Mouse (Mus musculus) MEL (cell line): ENCODE measurements at regions not wholly inside any gene's neighbourhood (a gene's known extent, or its start where the extent isn't known, plus 50 kb on each side); places are given as distances from the start of the nearest gene placed in this dataset.

Experiments used
- DNase-seq: peaks from one replicate; pipeline ENCODE4 v3.0.0; 2011; ENCODE audit warnings: low read depth, low spot score
- H3K27ac ChIP-seq: 2 replicates; pipeline ENCODE4 v1.5.1; 2012; ENCODE audit warnings: low read depth, mild to moderate bottlenecking, control low read depth, low read length, moderate library complexity; ENCODE audit not compliant: control insufficient read depth
- H3K27me3 ChIP-seq, 2 experiments: fragments of 150-350 bp in 1 of 2; sonication (generic) in 1 of 2; 2 replicates each; pipeline ENCODE4 v1.6.1; 2012; ENCODE audit warnings: low read length in 2 of 2, mild to moderate bottlenecking in 2 of 2, improper control_type of control experiment in 1 of 2, moderate library complexity in 1 of 2; ENCODE audit not compliant: insufficient read depth in 2 of 2, control insufficient read depth in 1 of 2
- H3K36me3 ChIP-seq, 2 experiments: 2 replicates each; pipeline ENCODE4 v1.6.1; 2012 to 2014; ENCODE audit warnings: low read length in 2 of 2, improper control_type of control experiment in 1 of 2, inconsistent platforms in 1 of 2, mild to moderate bottlenecking in 1 of 2; ENCODE audit not compliant: insufficient read depth in 2 of 2, control insufficient read depth in 1 of 2
- H3K4me1 ChIP-seq, 2 experiments: fragments of 150-350 bp in 1 of 2; sonication (generic) in 1 of 2; 2 replicates each; pipeline ENCODE4 v1.6.1; 2012; ENCODE audit warnings: low read length in 2 of 2, improper control_type of control experiment in 1 of 2, mild to moderate bottlenecking in 1 of 2; ENCODE audit not compliant: insufficient read depth in 2 of 2, control insufficient read depth in 1 of 2
- H3K4me3 ChIP-seq, 2 experiments: fragments of 150-350 bp in 1 of 2; sonication (generic) in 1 of 2; 2 replicates each; pipeline ENCODE4 v1.5.1; 2012; ENCODE audit warnings: low read depth in 2 of 2, low read length in 2 of 2, mild to moderate bottlenecking in 2 of 2, moderate library complexity in 2 of 2, control low read depth in 1 of 2, improper control_type of control experiment in 1 of 2; ENCODE audit not compliant: control insufficient read depth in 1 of 2, insufficient read depth in 1 of 2
- H3K79me2 ChIP-seq: 2 replicates; pipeline ENCODE4 v1.6.1; 2012; ENCODE audit warnings: mild to moderate bottlenecking, low read length, moderate library complexity; ENCODE audit not compliant: control insufficient read depth, poor library complexity, insufficient read depth
- H3K9ac ChIP-seq: 2 replicates; pipeline ENCODE4 v1.6.1; 2012; ENCODE audit warnings: low read depth, mild to moderate bottlenecking, control low read depth, low read length, moderate library complexity; ENCODE audit not compliant: control insufficient read depth, poor library complexity, severe bottlenecking
- H3K9me3 ChIP-seq: fragments of 150-350 bp; sonication (generic); replicated peaks from 2 replicates; pipeline ENCODE4 v1.6.1; 2012; ENCODE audit warnings: mild to moderate bottlenecking, low read length, improper control_type of control experiment, moderate library complexity; ENCODE audit not compliant: insufficient read depth
- BHLHE40 ChIP-seq: IDR thresholded peaks from 2 replicates; pipeline ENCODE4 v1.6.1; 2012; ENCODE audit warnings: low read depth, mild to moderate bottlenecking, inconsistent platforms, low read length, improper control_type of control experiment, borderline replicate concordance
- CHD1 ChIP-seq: IDR thresholded peaks from 2 replicates; pipeline ENCODE4 v1.6.1; 2012; ENCODE audit warnings: low read depth, mild to moderate bottlenecking, inconsistent platforms, low read length, improper control_type of control experiment
- CHD2 ChIP-seq: IDR thresholded peaks from 2 replicates; pipeline ENCODE4 v1.6.1; 2011; ENCODE audit warnings: low read length, improper control_type of control experiment
- CTCF ChIP-seq, 3 experiments: IDR thresholded peaks in 2 of 3; conservative IDR thresholded peaks in 1 of 3; 2 replicates each; pipeline ENCODE4 v1.5.1; 2011 to 2012; ENCODE audit warnings: low read length in 3 of 3, low read depth in 2 of 3, mild to moderate bottlenecking in 2 of 3, improper control_type of control experiment in 1 of 3, inconsistent platforms in 1 of 3, mixed read lengths in 1 of 3, moderate library complexity in 1 of 3; ENCODE audit not compliant: control insufficient read depth in 1 of 3, insufficient read depth in 1 of 3, poor library complexity in 1 of 3, severe bottlenecking in 1 of 3
- ELF1 ChIP-seq: IDR thresholded peaks from 2 replicates; pipeline ENCODE4 v1.6.1; 2014; ENCODE audit warnings: low read depth, mild to moderate bottlenecking, inconsistent platforms, low read length, improper control_type of control experiment, moderate library complexity
- EP300 ChIP-seq, 2 experiments: IDR thresholded peaks; 2 replicates each; pipeline ENCODE4 v1.6.1; 2011; ENCODE audit warnings: improper control_type of control experiment in 2 of 2, low read length in 2 of 2, low read depth in 1 of 2, mild to moderate bottlenecking in 1 of 2
- GABPA ChIP-seq: IDR thresholded peaks from 2 replicates; pipeline ENCODE4 v1.6.1; 2012; ENCODE audit warnings: low read depth, mild to moderate bottlenecking, inconsistent platforms, low read length, improper control_type of control experiment, moderate library complexity
- GATA1 ChIP-seq: IDR thresholded peaks from 2 replicates; pipeline ENCODE4 v1.6.1; 2011; ENCODE audit warnings: low read depth, low read length, improper control_type of control experiment
- HCFC1 ChIP-seq: IDR thresholded peaks from 2 replicates; pipeline ENCODE4 v1.6.1; 2012; ENCODE audit warnings: low read depth, mild to moderate bottlenecking, inconsistent platforms, low read length, improper control_type of control experiment, moderate library complexity
- JUND ChIP-seq: IDR thresholded peaks from 2 replicates; pipeline ENCODE4 v1.6.1; 2011; ENCODE audit warnings: low read depth, mild to moderate bottlenecking, improper control_type of control experiment, low read length
- MXI1 ChIP-seq: IDR thresholded peaks from 2 replicates; pipeline ENCODE4 v1.6.1; 2011; ENCODE audit warnings: mild to moderate bottlenecking, low read depth, low read length, improper control_type of control experiment
- MYB ChIP-seq: IDR thresholded peaks from 2 replicates; pipeline ENCODE4 v1.6.1; 2011; ENCODE audit warnings: mild to moderate bottlenecking, low read depth, low read length, improper control_type of control experiment
- POLR2A ChIP-seq, 2 experiments: IDR thresholded peaks; 2 replicates each; pipeline ENCODE4 v1.6.1; 2011 to 2012; ENCODE audit warnings: low read length in 2 of 2, mild to moderate bottlenecking in 2 of 2, control low read depth in 1 of 2, improper control_type of control experiment in 1 of 2, low read depth in 1 of 2, moderate library complexity in 1 of 2; ENCODE audit not compliant: control insufficient read depth in 1 of 2, insufficient read depth in 1 of 2, poor library complexity in 1 of 2
- POLR2AphosphoS5 ChIP-seq: IDR thresholded peaks from 2 replicates; pipeline ENCODE4 v1.6.1; 2012; ENCODE audit warnings: low read depth, borderline replicate concordance, mild to moderate bottlenecking, inconsistent platforms, low read length, moderate library complexity, mixed read lengths
- RAD21 ChIP-seq: IDR thresholded peaks from 2 replicates; pipeline ENCODE4 v1.6.1; 2011; ENCODE audit warnings: mild to moderate bottlenecking, low read depth, low read length, improper control_type of control experiment
- SIN3A ChIP-seq: IDR thresholded peaks from 2 replicates; pipeline ENCODE4 v1.6.1; 2012; ENCODE audit warnings: low read length, improper control_type of control experiment, inconsistent platforms
- SMC3 ChIP-seq: IDR thresholded peaks from 2 replicates; pipeline ENCODE4 v1.6.1; 2011; ENCODE audit warnings: low read depth, low read length, improper control_type of control experiment
- TAL1 ChIP-seq: IDR thresholded peaks from 2 replicates; pipeline ENCODE4 v1.6.1; 2012; ENCODE audit warnings: mild to moderate bottlenecking, inconsistent platforms, low read length, moderate library complexity, mixed read lengths
- TBP ChIP-seq: IDR thresholded peaks from 2 replicates; pipeline ENCODE4 v1.8.0; 2011; ENCODE audit warnings: low read depth, low read length, improper control_type of control experiment
- UBTF ChIP-seq: IDR thresholded peaks from 2 replicates; pipeline ENCODE4 v1.6.1; 2012; ENCODE audit warnings: low read depth, mild to moderate bottlenecking, inconsistent platforms, low read length, improper control_type of control experiment, moderate library complexity, borderline replicate concordance; ENCODE audit not compliant: insufficient read depth
- USF1 ChIP-seq: IDR thresholded peaks from 2 replicates; pipeline ENCODE4 v1.6.1; 2014; ENCODE audit warnings: low read depth, mild to moderate bottlenecking, inconsistent platforms, low read length, improper control_type of control experiment, moderate library complexity
- USF2 ChIP-seq, 2 experiments: IDR thresholded peaks; 2 replicates each; pipeline ENCODE4 v1.6.1; 2011 to 2012; ENCODE audit warnings: improper control_type of control experiment in 2 of 2, low read length in 2 of 2, borderline replicate concordance in 1 of 2, inconsistent platforms in 1 of 2, low read depth in 1 of 2, mild to moderate bottlenecking in 1 of 2; ENCODE audit not compliant: insufficient read depth in 1 of 2
- ZNF384 ChIP-seq: IDR thresholded peaks from 2 replicates; pipeline ENCODE4 v1.6.1; 2012; ENCODE audit warnings: low read depth, mild to moderate bottlenecking, inconsistent platforms, low read length, improper control_type of control experiment

DNA sequence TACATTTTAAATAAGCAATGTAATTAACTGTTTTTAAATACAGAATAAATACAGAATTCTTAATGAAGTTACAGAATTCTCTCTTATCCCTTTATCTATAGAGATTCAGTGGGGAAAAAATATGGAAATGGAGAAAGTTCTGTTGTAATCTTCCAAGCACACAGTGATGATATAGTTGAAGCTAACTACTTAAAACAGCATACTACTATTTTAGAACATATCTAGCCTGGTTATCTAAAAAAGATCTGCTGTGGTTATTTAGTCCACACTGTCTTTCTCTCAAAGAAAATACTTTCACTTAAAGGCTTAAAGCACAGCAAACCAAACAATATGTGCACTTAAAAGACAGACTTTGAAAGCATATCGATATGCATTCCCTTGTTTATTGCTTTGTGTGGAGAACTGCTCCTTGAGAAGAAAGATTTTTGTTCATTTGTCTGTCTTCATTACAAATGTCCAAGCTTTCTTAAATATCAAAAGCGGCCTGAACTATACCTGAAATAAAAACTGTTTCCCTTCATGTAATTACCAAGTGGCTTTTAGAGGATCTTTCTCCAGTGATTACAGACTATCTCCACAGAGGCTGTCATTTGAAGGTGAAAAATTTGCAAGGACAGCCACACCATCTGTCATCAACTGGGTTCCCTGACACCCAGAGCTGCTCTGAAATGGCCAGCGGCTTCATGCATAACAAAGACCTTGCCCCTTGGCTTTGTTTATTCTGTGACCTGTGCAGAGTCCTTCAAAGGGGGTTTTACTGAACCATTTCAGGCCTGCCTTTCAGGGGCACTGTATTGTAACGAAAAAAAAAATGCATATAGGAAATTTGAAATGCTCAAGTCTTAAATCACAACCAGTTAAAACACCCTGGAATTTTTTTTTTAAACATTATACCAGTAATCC, 458.7 kb upstream of the Cypt12 start:
- Histone ChIP-seq H3K9me3 (no peaks in the 10 kb centered on the region), H3K79me2 (no peaks in the 10 kb centered on the region), H3K27ac (no peak overlapping the region), H3K27me3 (no peaks in the 10 kb centered on the region), H3K4me1 (no peaks in the 10 kb centered on the region), H3K4me3 (no peak overlapping the region), H3K9ac (no peak overlapping the region), H3K36me3 (no peaks in the 10 kb centered on the region)
- DNase-seq: no peak
- TF ChIP-seq RAD21 (no peak), JUND (no peak), GABPA (no peak), POLR2A (IDR thresholded peaks at IDR 0.05; ENCODE audit: control insufficient read depth in 1 of 2, insufficient read depth in 1 of 2, low read depth in 1 of 2, low read length in 2 of 2, poor library complexity in 1 of 2) (no peak), ELF1 (no peak), MYB (no peak), CTCF (IDR thresholded peaks at IDR 0.05 in 2 of 3, conservative IDR thresholded peaks at IDR 0.05 in 1 of 3; ENCODE audit: control insufficient read depth in 1 of 3, insufficient read depth in 1 of 3, low read depth in 2 of 3, low read length in 3 of 3, poor library complexity in 1 of 3, severe bottlenecking in 1 of 3) (no peak), CHD1 (no peak), TAL1 (no peak), UBTF (no peak), MXI1 (no peak), CHD2 (no peak), EP300 (IDR thresholded peaks at IDR 0.05; ENCODE audit: low read depth in 1 of 2, low read length in 2 of 2) (no peak), POLR2AphosphoS5 (no peak)

DNA sequence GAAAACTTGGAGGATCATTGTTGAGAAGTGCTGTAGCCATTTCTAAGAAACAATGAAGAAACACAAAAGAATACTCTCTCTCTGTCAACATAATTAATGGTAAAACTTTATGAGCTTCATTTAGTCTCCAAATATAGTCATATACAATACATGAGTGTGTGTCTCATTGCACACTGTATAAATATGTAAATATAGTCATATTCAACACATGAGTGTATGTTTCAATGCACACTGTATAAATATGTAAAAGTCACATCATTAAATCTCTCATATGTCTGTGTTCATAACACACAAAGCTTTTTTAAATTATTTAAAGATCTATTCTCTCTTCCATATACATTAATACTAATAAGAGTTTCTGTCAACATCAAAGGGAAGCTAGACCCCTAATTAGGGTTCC, 457.6 kb upstream of the Cypt12 start:
- DNase-seq: no peak
- no peak overlapping the region for H3K4me3 ChIP-seq
- TF ChIP-seq POLR2AphosphoS5: no peak
- no peak for TF ChIP-seq SIN3A
- TF ChIP-seq USF2 (IDR thresholded peaks at IDR 0.05; ENCODE audit: borderline replicate concordance in 1 of 2, insufficient read depth in 1 of 2, low read depth in 1 of 2, low read length in 2 of 2): no peak
- TF ChIP-seq GATA1: no peak
- no peak for TF ChIP-seq TBP
- no peak for TF ChIP-seq USF1
- no peak for TF ChIP-seq MYB
- no peak for TF ChIP-seq ZNF384
- TF ChIP-seq HCFC1: no peak
- no peak for TF ChIP-seq POLR2A (IDR thresholded peaks at IDR 0.05; ENCODE audit: control insufficient read depth in 1 of 2, insufficient read depth in 1 of 2, low read depth in 1 of 2, low read length in 2 of 2, poor library complexity in 1 of 2)
- TF ChIP-seq BHLHE40: no peak
- no peak for TF ChIP-seq SMC3
- TF ChIP-seq CTCF (IDR thresholded peaks at IDR 0.05 in 2 of 3, conservative IDR thresholded peaks at IDR 0.05 in 1 of 3; ENCODE audit: control insufficient read depth in 1 of 3, insufficient read depth in 1 of 3, low read depth in 2 of 3, low read length in 3 of 3, poor library complexity in 1 of 3, severe bottlenecking in 1 of 3): no peak
- no peaks in the 10 kb centered on the region for H3K9me3 ChIP-seq
- no peaks in the 10 kb centered on the region for H3K27me3 ChIP-seq
- no peaks in the 10 kb centered on the region for H3K4me1 ChIP-seq
- no peaks in the 10 kb centered on the region for H3K36me3 ChIP-seq
- no peak overlapping the region for H3K9ac ChIP-seq
- H3K79me2 ChIP-seq: no peaks in the 10 kb centered on the region
- H3K27ac ChIP-seq: no peak overlapping the region
